Mouse (Mus musculus) CD4-positive helper T cell, adult 2 months (primary cell): ENCODE results near the gene 2210016F16Rik.
"Not testable (repeated sequence)": the region's sequence is repeated elsewhere in the genome, so short reads cannot be mapped to it uniquely, and the experiment has no call there.

Source experiments
- DNase-seq: peaks from one replicate; pipeline ENCODE4 v3.0.0-alpha.2; 2012; ENCODE audit warnings: low read depth, missing footprints, low spot score

The 2210016F16Rik gene

GRCm38 (mm10) chr13:58384779-58385546 lies at the start of gene 2210016F16Rik:
TSS of gene 2210016F16Rik (minus strand) at chr13:58385225.
- DNase-seq = peak; percentile 78

GRCm38 (mm10) chr13:58423061-58423660 lies 38.1 kb upstream of the 2210016F16Rik start:
- DNase-seq = no peak

GRCm38 (mm10) chr13:58422242-58422641 lies 37.2 kb upstream of the 2210016F16Rik start:
- no peak for DNase-seq

GRCm38 (mm10) chr13:58421026-58421425 lies 36.0 kb upstream of the 2210016F16Rik start:
- DNase-seq = no peak

GRCm38 (mm10) chr13:58419266-58419665 lies 34.2 kb upstream of the 2210016F16Rik start:
- DNase-seq = no peak

GRCm38 (mm10) chr13:58418656-58419055 lies 33.6 kb upstream of the 2210016F16Rik start:
- DNase-seq = no peak

- DNase-seq = no peak
Observed at GRCm38 (mm10) chr13:58415838-58416237, 30.8 kb upstream of the 2210016F16Rik start.

- no peak for DNase-seq
Observed at GRCm38 (mm10) chr13:58415374-58415773, 30.3 kb upstream of the 2210016F16Rik start.

GRCm38 (mm10) chr13:58411073-58411472 lies 26.0 kb upstream of the 2210016F16Rik start:
- DNase-seq = no peak

- not testable (repeated sequence) for DNase-seq
Observed at GRCm38 (mm10) chr13:58403243-58403642, 18.2 kb upstream of the 2210016F16Rik start, which contains the start of gene Hnrnpk. TSS of gene Hnrnpk (minus strand) at chr13:58403343.

GRCm38 (mm10) chr13:58402744-58403110 lies 17.7 kb upstream of the 2210016F16Rik start:
- no peak for DNase-seq

- peak; percentile 98 for DNase-seq
Observed at GRCm38 (mm10) chr13:58402003-58402743, 17.1 kb upstream of the 2210016F16Rik start, which contains the start of gene Rmi1. TSS of gene Rmi1 (plus strand) at chr13:58402248.

GRCm38 (mm10) chr13:58401135-58402002 lies 16.3 kb upstream of the 2210016F16Rik start:
- DNase-seq = peak; percentile 88

- peak; percentile 37 for DNase-seq
Observed at GRCm38 (mm10) chr13:58400576-58400975, 15.6 kb upstream of the 2210016F16Rik start.

- DNase-seq = no peak
Observed at GRCm38 (mm10) chr13:58397651-58398050, 12.6 kb upstream of the 2210016F16Rik start.

- DNase-seq = not testable (repeated sequence)
Observed at GRCm38 (mm10) chr13:58394392-58394791, 9.4 kb upstream of the 2210016F16Rik start.

GRCm38 (mm10) chr13:58389324-58389951 lies 4.4 kb upstream of the 2210016F16Rik start:
- DNase-seq = no peak

GRCm38 (mm10) chr13:58388379-58388778 lies 3.4 kb upstream of the 2210016F16Rik start:
- no peak for DNase-seq

GRCm38 (mm10) chr13:58387948-58388347 lies 2.9 kb upstream of the 2210016F16Rik start:
- peak; percentile 85 for DNase-seq

- peak; percentile 16 for DNase-seq
Observed at GRCm38 (mm10) chr13:58385547-58385920, 509 bp upstream of the 2210016F16Rik start.

- DNase-seq = no peak
Observed at GRCm38 (mm10) chr13:58384371-58384770, 654 bp downstream of the 2210016F16Rik start.
